Mouse (Mus musculus) lung, adult 2 months (tissue): ENCODE data around the gene Vps13d.

Experiments used
- CTCF ChIP-seq: fragments of 200-500 bp; IDR thresholded peaks from 2 replicates; pipeline ENCODE4 v1.5.1; 2011; ENCODE audit warnings: mild to moderate bottlenecking, low read length, control low read depth; ENCODE audit not compliant: insufficient read depth
- POLR2A ChIP-seq: fragments of 200-500 bp; IDR thresholded peaks from 2 replicates; pipeline ENCODE4 v1.6.1; 2011; ENCODE audit warnings: low read depth, mild to moderate bottlenecking, control low read depth, low read length, borderline replicate concordance; ENCODE audit errors: extremely low read depth

DNA sequence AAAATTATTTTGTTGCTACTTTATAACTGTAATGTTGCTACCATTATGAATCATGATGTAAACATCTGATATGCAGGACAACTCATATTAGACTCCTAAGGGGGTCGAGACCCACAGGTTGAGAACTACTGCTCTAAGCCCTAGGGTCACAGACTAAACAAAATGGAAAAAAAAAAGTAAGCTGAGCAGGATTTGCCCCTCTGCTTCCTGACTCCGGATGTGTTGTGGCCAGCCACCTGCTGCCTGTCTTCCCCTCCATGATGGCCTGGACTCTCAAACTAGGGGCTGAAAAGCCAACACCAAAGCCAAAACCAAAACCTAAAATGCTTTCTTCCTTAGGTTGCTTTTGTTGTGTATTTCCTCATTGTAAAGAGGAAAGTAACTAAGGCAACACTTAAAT, 16.3 kb upstream of the Vps13d start:
- TF ChIP-seq CTCF, result no peak
- no peak for TF ChIP-seq POLR2A
